Mouse (Mus musculus) effector memory CD4-positive, alpha-beta T cell, adult 5 months (primary cell): ENCODE data around the gene Cab39l. TPM values are rescaled to one million over a fixed set of nuclear protein-coding genes. Genes with fewer than 3 reads are reported as not detected.

ENCODE experiments used
- polyA plus RNA-seq: library from polyadenylated mRNA; unstranded; fragments of 100-300 nt; shearing (Covaris generic); gene quantifications from one replicate; pipeline ENCODE4 v1.2.1, GENCODE M21; 2017

Cab39l gene
- polyA plus RNA-seq: 53.2 TPM

GRCm38 (mm10) chr14:59440558-59441471, at the start of gene Cab39l, which contains the start of gene Setdb2:
TSS of gene Cab39l (plus strand) at chr14:59440972.
TSS of gene Setdb2 (minus strand) at chr14:59440884.

GRCm38 (mm10) chr14:59395281-59395680, 45.5 kb upstream of the Cab39l start, which contains the start of gene Phf11c:
TSS of gene Phf11c (minus strand) at chr14:59395381.

DNA sequence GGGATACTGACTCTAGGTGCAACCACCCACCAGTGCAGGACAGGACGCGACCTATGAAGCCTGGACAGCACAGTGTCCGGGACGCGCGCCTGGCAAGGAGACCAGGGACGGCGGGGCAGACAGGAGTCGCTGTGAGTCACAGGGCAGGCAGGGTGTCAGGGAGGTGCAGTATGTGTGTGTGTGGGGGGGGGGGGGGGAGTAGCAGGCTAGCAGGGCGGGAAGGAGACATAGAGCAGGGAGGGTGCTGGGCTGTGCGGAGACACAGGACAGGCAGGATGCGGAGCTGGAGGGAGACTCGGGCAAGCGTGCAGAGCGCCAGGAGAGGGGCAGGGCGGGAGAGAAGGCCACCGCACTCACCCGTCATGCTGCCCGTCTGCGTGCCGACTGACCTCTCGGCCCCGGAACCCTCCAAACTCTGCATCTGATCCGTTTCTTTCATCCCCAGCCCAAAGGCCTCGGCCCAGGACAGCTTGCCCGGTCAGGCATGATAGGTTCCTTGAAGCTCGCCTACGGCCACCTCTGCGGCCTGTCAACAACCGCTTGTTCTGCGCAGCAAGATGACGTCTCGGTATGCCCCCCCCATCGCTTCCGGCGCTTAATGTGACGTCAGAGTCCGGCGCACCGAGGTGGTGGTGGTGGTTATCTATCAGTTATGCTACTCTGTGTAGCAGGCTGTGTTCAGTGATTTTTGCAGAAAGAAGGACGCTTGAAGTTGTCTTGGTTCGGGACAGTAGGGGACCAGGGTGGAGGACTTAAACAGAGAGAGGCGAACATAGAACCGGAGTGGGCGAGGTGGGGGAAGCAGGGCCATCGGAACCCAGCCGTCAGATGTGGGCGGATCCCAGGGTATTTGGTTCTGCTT, 156.9 kb downstream of the Cab39l start, which contains the start of gene Cdadc1:
TSS of gene Cdadc1 (minus strand) at position 562 of the 862 bp plus-strand sequence.

GRCm38 (mm10) chr14:59625158-59625805, 184.5 kb downstream of the Cab39l start, which contains the start of gene Shisa2:
TSS of gene Shisa2 (plus strand) at chr14:59625308.

Other genes with a start within 250 kb of the Cab39l start
- gene Rcbtb1, start 239.8 kb upstream of the Cab39l start, polyA plus RNA-seq: 53.3 TPM
- gene Gm6904, start 180.8 kb upstream of the Cab39l start, polyA plus RNA-seq: 3.1 TPM
- 13.5 TPM for gene Phf11a, start 143.4 kb upstream of the Cab39l start, polyA plus RNA-seq
- gene Phf11b, start 99.6 kb upstream of the Cab39l start, polyA plus RNA-seq: 83.3 TPM
- gene Phf11d, start 75.5 kb upstream of the Cab39l start, polyA plus RNA-seq: 7.1 TPM
- gene Phf11c, start 45.6 kb upstream of the Cab39l start, polyA plus RNA-seq: 6.3 TPM
- gene Setdb2, start 88 bp upstream of the Cab39l start, polyA plus RNA-seq: 23.3 TPM
- gene Cdadc1, start 157.0 kb downstream of the Cab39l start, polyA plus RNA-seq: 29.1 TPM
- gene Shisa2, start 184.3 kb downstream of the Cab39l start, polyA plus RNA-seq: not detected